Mouse (Mus musculus): ENCODE results near the gene Mylk2.

GRCm38 (mm10) chr2:152884101-152884645 lies 27.0 kb upstream of the Mylk2 start:
- TF ChIP-seq CTCF (IDR thresholded peaks at IDR 0.05; ENCODE audit: borderline replicate concordance, insufficient read depth, low read length) (no peak), POLR2A (IDR thresholded peaks at IDR 0.05; ENCODE audit: low read depth, low read length) (no peak)
